Mouse (Mus musculus): ENCODE data around the gene Slc4a4. TPM values are rescaled to one million over a fixed set of nuclear protein-coding genes. Genes with fewer than 3 reads are reported as not detected.

The Slc4a4 gene
- polyA plus RNA-seq, 1 experiment from 2014 or later: 2.6 TPM

GRCm38 (mm10) chr5:89090131-89090530, 203.5 kb downstream of the Slc4a4 start:
- Histone ChIP-seq H3K9me3 (ENCODE audit: control insufficient read depth, low read length) (no peaks in the 10 kb centered on the region), H3K27me3 (replicated peaks; ENCODE audit: control insufficient read depth, insufficient read depth, low read length) (no peaks in the 10 kb centered on the region), H3K4me3 (ENCODE audit: low read length) (no peak overlapping the region), H3K4me1 (ENCODE audit: control insufficient read depth, insufficient read depth, low read length) (no peaks in the 10 kb centered on the region), H3K4me2 (ENCODE audit: low read depth, low read length) (no peak overlapping the region), H3K36me3 (ENCODE audit: control insufficient read depth, insufficient read depth, low read length) (no peaks in the 10 kb centered on the region), H3K9ac (ENCODE audit: low read depth, low read length) (no peak overlapping the region), H3K27ac (ENCODE audit: low read length) (no peak overlapping the region)
- no peak for ATAC-seq
- WGBS: 90% methylated on average over 3 of the region's 3 CpGs

GRCm38 (mm10) chr5:89096371-89096770, 209.8 kb downstream of the Slc4a4 start:
- H3K9me3 ChIP-seq (ENCODE audit: control insufficient read depth, low read length): no peaks in the 10 kb centered on the region
- ATAC-seq: no peak
- no peak overlapping the region for H3K27ac ChIP-seq (ENCODE audit: low read length)

DNA sequence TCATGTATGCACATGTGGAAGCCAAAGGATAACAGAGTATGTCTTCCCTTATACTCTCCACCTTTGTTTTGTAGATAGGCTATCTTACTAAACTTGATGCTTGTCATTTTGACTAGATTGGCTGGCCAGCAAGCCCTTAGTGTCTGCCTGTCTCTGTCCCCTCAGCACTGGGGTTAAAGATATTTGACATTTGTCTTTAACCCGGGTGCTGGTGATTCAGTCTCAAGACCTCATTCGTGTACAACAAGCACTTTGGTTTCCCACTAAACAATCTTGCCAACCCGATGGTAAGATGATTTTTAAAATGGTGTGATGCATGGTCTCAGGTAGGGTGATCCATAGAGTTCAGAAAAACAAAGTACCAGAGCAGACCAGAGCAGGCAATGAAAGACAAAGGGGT, 210.7 kb downstream of the Slc4a4 start:
- Histone ChIP-seq H3K4me2 (ENCODE audit: low read depth, low read length) (no peak overlapping the region), H3K4me3 (ENCODE audit: low read length) (no peak overlapping the region), H3K36me3 (ENCODE audit: control insufficient read depth, insufficient read depth, low read length) (no peaks in the 10 kb centered on the region; the same call in 1 of the 2 replicates), H3K27me3 (replicated peaks; ENCODE audit: control insufficient read depth, insufficient read depth, low read length) (no peaks in the 10 kb centered on the region), H3K4me1 (ENCODE audit: control insufficient read depth, insufficient read depth, low read length) (no peaks in the 10 kb centered on the region), H3K9me3 (ENCODE audit: control insufficient read depth, low read length) (no peaks in the 10 kb centered on the region), H3K27ac (ENCODE audit: low read length) (no peak overlapping the region), H3K9ac (ENCODE audit: low read depth, low read length) (no peak overlapping the region)
- no peak for ATAC-seq
- 90% methylated on average over 3 of the region's 3 CpGs for WGBS

More at GRCm38 (mm10) chr5:89096371-89096770, 209.8 kb downstream of the Slc4a4 start:
- Histone ChIP-seq H3K36me3 (ENCODE audit: control insufficient read depth, insufficient read depth, low read length) (no peaks in the 10 kb centered on the region; the same call in 1 of the 2 replicates), H3K4me1 (ENCODE audit: control insufficient read depth, insufficient read depth, low read length) (no peaks in the 10 kb centered on the region), H3K27me3 (replicated peaks; ENCODE audit: control insufficient read depth, insufficient read depth, low read length) (no peaks in the 10 kb centered on the region), H3K4me2 (ENCODE audit: low read depth, low read length) (no peak overlapping the region), H3K9ac (ENCODE audit: low read depth, low read length) (no peak overlapping the region), H3K4me3 (ENCODE audit: low read length) (no peak overlapping the region)

- Histone ChIP-seq H3K9me3 (ENCODE audit: control insufficient read depth, low read length) (no peaks in the 10 kb centered on the region), H3K4me2 (ENCODE audit: low read depth, low read length) (no peak overlapping the region), H3K27me3 (replicated peaks; ENCODE audit: control insufficient read depth, insufficient read depth, low read length) (no peaks in the 10 kb centered on the region), H3K4me1 (ENCODE audit: control insufficient read depth, insufficient read depth, low read length) (no peaks in the 10 kb centered on the region), H3K27ac (ENCODE audit: low read length) (no peak overlapping the region), H3K9ac (ENCODE audit: low read depth, low read length) (no peak overlapping the region), H3K36me3 (ENCODE audit: control insufficient read depth, insufficient read depth, low read length) (no peaks in the 10 kb centered on the region; the same call in 1 of the 2 replicates), H3K4me3 (ENCODE audit: low read length) (no peak overlapping the region)
- 78% methylated on average over 4 of the region's 4 CpGs for WGBS
- no peak for ATAC-seq
These were observed 211.5 kb downstream of the Slc4a4 start for GRCm38 (mm10) chr5:89098121-89098520.

- WGBS: 76% methylated on average over 3 of the region's 3 CpGs
- no peaks in the 10 kb centered on the region for H3K4me1 ChIP-seq (ENCODE audit: control insufficient read depth, insufficient read depth, low read length)
- H3K4me2 ChIP-seq (ENCODE audit: low read depth, low read length): no peak overlapping the region
- H3K9ac ChIP-seq (ENCODE audit: low read depth, low read length): no peak overlapping the region
- H3K36me3 ChIP-seq (ENCODE audit: control insufficient read depth, insufficient read depth, low read length): no peaks in the 10 kb centered on the region; the same call in 1 of the 2 replicates
- H3K27ac ChIP-seq (ENCODE audit: low read length): no peak overlapping the region
- H3K9me3 ChIP-seq (ENCODE audit: control insufficient read depth, low read length): no peaks in the 10 kb centered on the region
- no peaks in the 10 kb centered on the region for H3K27me3 ChIP-seq (replicated peaks; ENCODE audit: control insufficient read depth, insufficient read depth, low read length)
- H3K4me3 ChIP-seq (ENCODE audit: low read length): no peak overlapping the region
- ATAC-seq: no peak
These were observed 213.3 kb downstream of the Slc4a4 start for GRCm38 (mm10) chr5:89099886-89100285.

DNA sequence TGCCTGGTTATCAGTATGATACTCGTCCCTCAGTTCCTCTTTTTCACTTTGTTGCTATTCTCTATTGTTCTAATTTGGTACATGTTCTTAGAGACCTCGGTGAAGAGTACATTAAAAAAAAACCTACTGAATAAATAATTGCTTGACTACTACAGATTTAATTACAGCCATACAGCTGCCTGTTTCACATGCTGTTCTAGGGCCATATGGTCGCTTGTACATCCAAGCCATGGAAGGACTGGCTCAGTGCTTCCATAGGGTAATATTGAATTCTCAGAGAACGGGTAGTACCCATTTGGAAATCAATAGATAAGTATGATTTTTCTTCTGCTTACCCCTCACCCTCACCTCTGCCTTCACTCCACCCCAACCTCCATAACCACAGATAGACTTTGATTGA, 215.9 kb downstream of the Slc4a4 start:
- Histone ChIP-seq H3K4me3 (ENCODE audit: low read length) (no peak overlapping the region), H3K4me2 (ENCODE audit: low read depth, low read length) (no peak overlapping the region), H3K9ac (ENCODE audit: low read depth, low read length) (no peak overlapping the region), H3K27ac (ENCODE audit: low read length) (no peak overlapping the region), H3K4me1 (ENCODE audit: control insufficient read depth, insufficient read depth, low read length) (no peaks in the 10 kb centered on the region), H3K36me3 (ENCODE audit: control insufficient read depth, insufficient read depth, low read length) (no peaks in the 10 kb centered on the region), H3K9me3 (ENCODE audit: control insufficient read depth, low read length) (no peaks in the 10 kb centered on the region), H3K27me3 (replicated peaks; ENCODE audit: control insufficient read depth, insufficient read depth, low read length) (no peaks in the 10 kb centered on the region)
- whole genome bisulfite sequencing: 73% methylated on average over 4 of the region's 4 CpGs
- no peak for ATAC-seq

- no peaks in the 10 kb centered on the region for H3K9me3 ChIP-seq (ENCODE audit: control insufficient read depth, low read length)
- ATAC-seq: no peak
- 76% methylated on average over 9 of the region's 9 CpGs for WGBS
- H3K27me3 ChIP-seq (replicated peaks; ENCODE audit: control insufficient read depth, insufficient read depth, low read length): no peaks in the 10 kb centered on the region
- no peaks in the 10 kb centered on the region for H3K4me1 ChIP-seq (ENCODE audit: control insufficient read depth, insufficient read depth, low read length)
- no peak overlapping the region for H3K27ac ChIP-seq (ENCODE audit: low read length)
- no peak overlapping the region for H3K9ac ChIP-seq (ENCODE audit: low read depth, low read length)
- no peak overlapping the region for H3K4me3 ChIP-seq (ENCODE audit: low read length)
- no peaks in the 10 kb centered on the region for H3K36me3 ChIP-seq (ENCODE audit: control insufficient read depth, insufficient read depth, low read length)
- no peak overlapping the region for H3K4me2 ChIP-seq (ENCODE audit: low read depth, low read length)
These were observed 218.7 kb downstream of the Slc4a4 start for GRCm38 (mm10) chr5:89105346-89105745.

DNA sequence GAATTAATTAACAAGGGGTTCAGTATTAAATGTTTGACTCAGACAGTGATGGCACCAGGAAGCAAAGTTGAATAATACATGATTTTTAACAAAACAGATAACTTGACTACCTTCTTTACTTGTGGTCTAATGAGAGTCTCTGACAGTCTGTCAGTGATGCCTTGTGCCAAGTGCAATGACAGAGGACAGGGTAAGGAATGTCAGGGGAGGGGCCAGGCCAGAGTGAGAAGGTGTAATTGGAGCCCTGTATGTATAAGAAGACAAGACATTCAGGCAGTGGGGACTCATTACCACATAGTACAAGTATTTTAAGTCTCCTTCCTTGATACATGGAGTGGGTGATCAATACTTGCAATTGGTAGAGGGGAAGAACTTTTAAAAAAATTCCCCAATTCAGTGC, 219.6 kb downstream of the Slc4a4 start:
- no peak for ATAC-seq
- Histone ChIP-seq H3K9me3 (ENCODE audit: control insufficient read depth, low read length) (no peaks in the 10 kb centered on the region), H3K36me3 (ENCODE audit: control insufficient read depth, insufficient read depth, low read length) (no peaks in the 10 kb centered on the region), H3K4me3 (ENCODE audit: low read length) (no peak overlapping the region), H3K27me3 (replicated peaks; ENCODE audit: control insufficient read depth, insufficient read depth, low read length) (no peaks in the 10 kb centered on the region), H3K4me1 (ENCODE audit: control insufficient read depth, insufficient read depth, low read length) (no peaks in the 10 kb centered on the region), H3K4me2 (ENCODE audit: low read depth, low read length) (no peak overlapping the region), H3K27ac (ENCODE audit: low read length) (no peak overlapping the region), H3K9ac (ENCODE audit: low read depth, low read length) (no peak overlapping the region)

GRCm38 (mm10) chr5:89108809-89109208, 222.2 kb downstream of the Slc4a4 start:
- H3K27me3 ChIP-seq (replicated peaks; ENCODE audit: control insufficient read depth, insufficient read depth, low read length): no peaks in the 10 kb centered on the region
- H3K4me3 ChIP-seq (ENCODE audit: low read length): no peak overlapping the region
- no peak overlapping the region for H3K4me2 ChIP-seq (ENCODE audit: low read depth, low read length)
- H3K36me3 ChIP-seq (ENCODE audit: control insufficient read depth, insufficient read depth, low read length): no peaks in the 10 kb centered on the region
- no peaks in the 10 kb centered on the region for H3K4me1 ChIP-seq (ENCODE audit: control insufficient read depth, insufficient read depth, low read length)
- ATAC-seq: no peak
- 85% methylated on average over 1 of the region's 1 CpGs for WGBS
- no peaks in the 10 kb centered on the region for H3K9me3 ChIP-seq (ENCODE audit: control insufficient read depth, low read length)
- H3K9ac ChIP-seq (ENCODE audit: low read depth, low read length): no peak overlapping the region
- no peak overlapping the region for H3K27ac ChIP-seq (ENCODE audit: low read length)

DNA sequence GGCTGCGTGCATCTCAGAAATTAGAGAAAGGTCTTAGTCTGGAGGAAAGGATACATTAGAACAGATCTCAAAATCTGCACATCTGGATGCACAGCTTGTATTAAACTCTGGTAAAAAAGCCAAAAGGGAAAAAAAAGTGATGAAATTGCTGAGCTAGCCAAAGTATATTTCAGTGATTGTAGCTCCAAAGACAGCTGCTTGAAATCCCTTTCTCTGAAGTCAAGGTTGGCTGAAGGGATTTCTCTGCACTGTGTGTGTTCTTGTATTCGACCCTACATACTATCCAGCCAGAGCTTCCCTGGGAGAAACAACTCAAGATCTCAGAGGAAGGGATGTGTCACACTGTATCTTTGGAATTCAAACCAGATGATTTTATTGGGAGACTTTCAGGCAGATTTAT, 223.2 kb downstream of the Slc4a4 start:
- ATAC-seq: no peak
- Histone ChIP-seq H3K27me3 (replicated peaks; ENCODE audit: control insufficient read depth, insufficient read depth, low read length) (no peaks in the 10 kb centered on the region), H3K9ac (ENCODE audit: low read depth, low read length) (no peak overlapping the region), H3K4me3 (ENCODE audit: low read length) (no peak overlapping the region), H3K4me2 (ENCODE audit: low read depth, low read length) (no peak overlapping the region), H3K36me3 (ENCODE audit: control insufficient read depth, insufficient read depth, low read length) (no peaks in the 10 kb centered on the region), H3K9me3 (ENCODE audit: control insufficient read depth, low read length) (no peaks in the 10 kb centered on the region), H3K4me1 (ENCODE audit: control insufficient read depth, insufficient read depth, low read length) (no peaks in the 10 kb centered on the region), H3K27ac (ENCODE audit: low read length) (no peak overlapping the region)
- WGBS: 83% methylated on average over 2 of the region's 2 CpGs

Data from intestine, embryonic 16.5 days (tissue).